Mouse (Mus musculus) embryonic stem cell, embryonic (primary cell): ENCODE measurements around the gene LTO1.

ENCODE experiments used
- CTCF ChIA-PET, 4 experiments: fragments of 300-600 bp in 2 of 4; fragments of 350-600 bp in 2 of 4; sonication (Branson Sonifier 250); formaldehyde crosslinking; loops; one replicate each; lab custom pipeline; 2022; ENCODE audit warnings: inconsistent platforms in 2 of 4; lab: Charles Lee
- POLR2A ChIA-PET, 4 experiments: fragments of 300-600 bp in 2 of 4; fragments of 350-600 bp in 2 of 4; sonication (Branson Sonifier 250); formaldehyde crosslinking; loops; one replicate each; lab custom pipeline; 2022; ENCODE audit warnings: antibody characterized with exemption in 4 of 4, inconsistent platforms in 1 of 4; lab: Charles Lee

Gene LTO1

GRCm38 (mm10) chr7:144914948-144915750 is at the start of gene LTO1:
LTO1 (plus strand) TSS chr7:144915100.
- CTCF ChIA-PET, result interaction anchor here (0.6 to 1.9 kb wide), 17 partner anchors 8 to 350 kb away, joined by 3 to 6 read pairs (median 4); no protein-coding TSS in a partner anchor
- POLR2A ChIA-PET, result interaction anchor here (0.5 to 3.0 kb wide), 29 partner anchors 9 to 369 kb away, joined by 3 to 18 read pairs (median 4); partner anchors contain the start of genes Ccnd1 (in 1 of the 4) and Tpcn2 (in 1 of the 4)

GRCm38 (mm10) chr7:144867161-144867560 is 47.7 kb upstream of the LTO1 start:
- ChIA-PET POLR2A (interaction anchor here (0.8 to 50.1 kb wide), 26 partner anchors 6 to 393 kb away, joined by 3 to 1932 read pairs (median 6); partner anchors contain the start of genes Fgf3 (in 4 of the 4), Fgf4 (in 2 of the 4) and Fadd (in 1 of the 4)), CTCF (interaction anchor here (0.6 to 1.7 kb wide), 11 partner anchors 9 to 91 kb away, joined by 3 to 12 read pairs (median 4); no protein-coding TSS in a partner anchor)

GRCm38 (mm10) chr7:144867602-144868001 is 47.3 kb upstream of the LTO1 start:
- POLR2A ChIA-PET, result interaction anchor here (0.6 to 50.1 kb wide), 39 partner anchors 5 to 1381 kb away, joined by 3 to 1932 read pairs (median 5); partner anchors contain the start of genes Fgf3 (in 4 of the 4), Fgf4 (in 2 of the 4), LTO1 (in 2 of the 4) and Fadd (in 1 of the 4)
- CTCF ChIA-PET, result interaction anchor here (0.7 to 1.7 kb wide), 12 partner anchors 10 to 409 kb away, joined by 3 to 12 read pairs (median 4); no protein-coding TSS in a partner anchor

DNA sequence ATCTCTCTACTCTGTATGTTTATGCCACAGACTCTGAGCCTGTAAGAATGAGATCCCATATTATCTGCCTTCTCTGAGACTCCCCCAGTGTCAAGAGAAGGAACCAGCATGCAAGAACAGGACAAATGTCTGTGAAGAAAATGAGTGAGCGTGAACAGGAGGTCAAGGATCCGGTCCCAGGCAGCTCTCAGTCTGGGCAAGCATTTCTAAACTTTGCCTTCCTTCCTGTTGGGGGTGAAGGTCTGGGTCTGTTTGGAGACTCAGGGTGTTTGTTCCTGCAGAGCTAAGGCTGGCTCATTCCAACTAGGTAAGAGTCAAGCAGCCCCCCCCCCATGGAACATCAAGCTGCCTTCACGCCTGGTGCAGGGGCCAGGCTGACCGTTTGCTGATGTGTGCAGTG is 42.5 kb upstream of the LTO1 start:
- ChIA-PET POLR2A (interaction anchor here (0.6 to 41.0 kb wide), 36 partner anchors 8 to 404 kb away, joined by 3 to 1932 read pairs (median 6); partner anchors contain the start of genes Fgf3 (in 2 of the 4), Fgf4 (in 2 of the 4) and Fadd (in 1 of the 4)), CTCF (interaction anchor here (0.6 to 2.6 kb wide), 14 partner anchors 8 to 242 kb away, joined by 3 to 14 read pairs (median 3); partner anchors contain the start of gene Fgf4 (in 1 of the 4))

DNA sequence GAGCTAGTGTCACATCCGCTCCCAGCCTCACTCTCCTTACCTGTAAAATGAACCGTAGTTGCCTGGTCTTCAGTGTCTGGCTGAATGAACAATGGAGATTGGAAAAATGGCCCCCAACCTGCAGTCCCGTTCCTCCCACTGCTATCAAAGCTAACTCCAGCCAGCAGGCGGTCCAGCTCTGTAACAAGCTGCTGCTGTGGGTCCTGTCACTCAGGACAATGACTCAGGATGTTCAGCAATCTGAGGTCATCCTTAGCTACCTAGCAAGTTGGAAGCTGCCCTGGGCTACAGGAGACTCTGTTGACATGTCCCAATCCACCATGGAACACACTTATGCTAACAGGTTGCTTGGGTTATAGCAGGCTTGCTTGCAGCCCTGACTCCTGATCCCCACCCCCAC is 41.7 kb upstream of the LTO1 start:
- CTCF ChIA-PET, result interaction anchor here (0.6 to 2.6 kb wide), 22 partner anchors 9 to 765 kb away, joined by 3 to 14 read pairs (median 3); no protein-coding TSS in a partner anchor
- POLR2A ChIA-PET, result interaction anchor here (0.6 to 41.0 kb wide), 38 partner anchors 9 to 1938 kb away, joined by 3 to 1932 read pairs (median 5); partner anchors contain the start of genes Fgf3 (in 2 of the 4), Fgf4 (in 2 of the 4) and Fadd (in 1 of the 4)

- ChIA-PET CTCF (interaction anchor here in 2 of 4 experiments (1.0 to 2.6 kb wide), 10 partner anchors 10 to 84 kb away, joined by 3 to 14 read pairs (median 4); no protein-coding TSS in a partner anchor), POLR2A (interaction anchor here (0.7 to 41.0 kb wide), 18 partner anchors 9 to 410 kb away, joined by 3 to 1932 read pairs (median 10); partner anchors contain the start of genes Fgf3 (in 2 of the 4), Fgf4 (in 2 of the 4) and Tpcn2 (in 1 of the 4))
Observed at GRCm38 (mm10) chr7:144874226-144874625, 40.7 kb upstream of the LTO1 start.

DNA sequence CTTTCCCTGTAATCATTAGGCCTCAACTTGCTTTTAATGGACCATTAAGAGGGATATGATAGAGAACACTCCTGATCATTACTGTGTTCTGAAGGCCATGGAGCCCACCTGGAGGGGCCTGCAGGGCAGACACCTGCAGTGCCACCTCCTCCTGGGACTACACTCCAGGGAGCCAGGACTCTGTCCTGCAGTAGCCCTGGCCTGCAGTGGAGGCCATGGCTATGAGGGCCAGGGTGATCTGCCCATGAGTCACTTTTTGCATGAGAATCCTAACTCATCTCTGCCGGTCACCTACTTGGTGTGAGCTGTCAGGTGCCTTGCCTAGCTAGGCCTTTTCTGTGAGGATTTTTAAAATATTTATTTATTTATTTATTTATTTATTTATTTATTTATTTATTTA is 36.5 kb upstream of the LTO1 start:
- POLR2A ChIA-PET, result interaction anchor here in 2 of 4 experiments (22.7 to 41.0 kb wide), 2 partner anchors 22 to 33 kb away, joined by 447 to 1932 read pairs; partner anchors contain the start of genes Fgf4 (in 2 of the 2) and Fgf3 (in 1 of the 2)
- CTCF ChIA-PET, result interaction anchor here in 2 of 4 experiments (1.5 to 1.6 kb wide), 2 partner anchors 10 kb away, joined by 5 to 6 read pairs; no protein-coding TSS in a partner anchor

DNA sequence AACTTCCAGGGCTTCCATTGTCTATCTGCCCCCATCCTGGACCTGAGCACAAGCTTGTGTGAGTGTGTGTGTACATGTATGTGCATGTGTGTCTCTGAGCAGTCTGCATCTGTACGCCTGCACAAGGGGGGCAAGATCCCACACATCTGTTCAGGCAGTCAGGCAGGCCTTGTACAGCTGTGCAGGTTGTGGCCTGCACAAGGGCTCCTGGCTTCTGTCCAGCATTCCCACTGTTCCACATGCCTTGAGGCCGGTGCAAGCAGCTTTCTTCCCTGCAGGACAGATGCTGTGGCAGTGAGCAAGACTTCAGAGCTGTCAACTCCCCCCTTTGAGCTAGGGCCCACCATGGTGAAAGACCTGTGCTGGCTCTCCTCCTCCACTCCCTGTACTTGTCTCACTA is 31.8 kb upstream of the LTO1 start:
- CTCF ChIA-PET, result interaction anchor here in 2 of 4 experiments (0.7 to 1.2 kb wide), 2 partner anchors 86 to 94 kb away, joined by 3 to 4 read pairs; no protein-coding TSS in a partner anchor
- POLR2A ChIA-PET, result interaction anchor here in 3 of 4 experiments (0.5 to 41.0 kb wide), 7 partner anchors 10 to 1797 kb away, joined by 3 to 1932 read pairs (median 7); partner anchors contain the start of genes Fgf4 (in 2 of the 3) and Fgf3 (in 1 of the 3)

DNA sequence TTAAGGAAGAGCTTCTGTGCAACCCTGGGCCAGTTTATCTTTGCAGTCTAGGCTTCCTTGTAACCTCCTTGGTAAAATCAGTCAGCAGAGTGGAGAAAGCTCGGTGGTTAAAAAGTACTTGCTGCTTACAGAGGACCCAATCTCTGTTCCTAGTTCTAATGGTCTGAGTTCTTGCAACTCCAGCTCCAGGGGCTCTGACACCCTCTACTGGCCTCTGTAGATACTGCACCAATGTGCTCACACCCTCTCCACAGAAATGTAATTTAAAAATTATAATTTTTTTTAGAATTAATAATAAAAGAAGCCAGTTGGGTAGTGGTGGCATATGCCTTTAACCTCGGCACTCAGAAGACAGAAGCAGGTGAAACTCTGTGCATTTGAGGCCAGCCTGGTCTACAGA is 27.2 kb upstream of the LTO1 start:
- ChIA-PET POLR2A (interaction anchor here (0.8 to 41.0 kb wide), 22 partner anchors 11 to 261 kb away, joined by 3 to 1932 read pairs (median 4); partner anchors contain the start of genes Fgf3 (in 1 of the 4), Fgf4 (in 1 of the 4) and LTO1 (in 1 of the 4)), CTCF (interaction anchor here (0.5 to 4.4 kb wide), 57 partner anchors 9 to 435 kb away, joined by 3 to 64 read pairs (median 4); partner anchors contain the start of genes Fgf4 (in 2 of the 4) and Fgf3 (in 1 of the 4))

GRCm38 (mm10) chr7:144888564-144889299 is 26.2 kb upstream of the LTO1 start:
- POLR2A ChIA-PET, result interaction anchor here (0.5 to 41.0 kb wide), 38 partner anchors 12 to 354 kb away, joined by 3 to 1932 read pairs (median 4); partner anchors contain the start of genes Fgf3 (in 2 of the 4), Fgf4 (in 1 of the 4) and LTO1 (in 1 of the 4)
- CTCF ChIA-PET, result interaction anchor here (0.5 to 4.4 kb wide), 51 partner anchors 10 to 584 kb away, joined by 3 to 64 read pairs (median 5); partner anchors contain the start of genes Fgf3 (in 1 of the 4) and LTO1 (in 1 of the 4)

- ChIA-PET CTCF (interaction anchor here (0.5 to 4.4 kb wide), 13 partner anchors 10 to 636 kb away, joined by 3 to 64 read pairs (median 5); no protein-coding TSS in a partner anchor), POLR2A (interaction anchor here in 3 of 4 experiments (0.6 to 41.0 kb wide), 7 partner anchors 17 to 412 kb away, joined by 3 to 1932 read pairs (median 6); partner anchors contain the start of genes Fgf3 (in 1 of the 3) and Fgf4 (in 1 of the 3))
Observed at GRCm38 (mm10) chr7:144890661-144891060, 24.2 kb upstream of the LTO1 start.

DNA sequence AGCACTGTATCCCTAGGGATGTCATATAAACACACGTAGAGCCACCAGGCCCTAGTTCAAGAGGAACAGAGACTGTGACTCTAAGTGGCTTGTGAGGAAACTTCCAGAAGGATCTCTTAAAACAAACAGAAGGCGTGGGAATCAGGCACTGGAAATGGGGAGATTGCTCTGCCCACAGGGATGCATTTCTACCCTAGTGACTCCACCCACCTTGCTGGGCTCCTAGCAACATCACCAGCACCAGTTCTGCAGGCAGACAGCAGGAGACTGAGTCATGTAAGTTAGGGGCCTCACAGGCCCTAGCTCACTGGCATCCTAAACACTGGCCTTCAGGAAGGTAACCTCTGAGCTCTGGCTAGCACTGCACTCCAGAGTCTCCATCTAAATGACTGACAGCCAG is 23.0 kb upstream of the LTO1 start:
- POLR2A ChIA-PET, result interaction anchor here in 1 of 4 experiments (1.2 to 41.0 kb wide), 2 partner anchors 46 to 106 kb away, joined by 3 to 1932 read pairs; partner anchors contain the start of genes Fgf3 and Fgf4
- CTCF ChIA-PET, result interaction anchor here in 3 of 4 experiments (0.6 to 1.5 kb wide), 7 partner anchors 45 to 116 kb away, joined by 3 to 10 read pairs (median 3); no protein-coding TSS in a partner anchor

DNA sequence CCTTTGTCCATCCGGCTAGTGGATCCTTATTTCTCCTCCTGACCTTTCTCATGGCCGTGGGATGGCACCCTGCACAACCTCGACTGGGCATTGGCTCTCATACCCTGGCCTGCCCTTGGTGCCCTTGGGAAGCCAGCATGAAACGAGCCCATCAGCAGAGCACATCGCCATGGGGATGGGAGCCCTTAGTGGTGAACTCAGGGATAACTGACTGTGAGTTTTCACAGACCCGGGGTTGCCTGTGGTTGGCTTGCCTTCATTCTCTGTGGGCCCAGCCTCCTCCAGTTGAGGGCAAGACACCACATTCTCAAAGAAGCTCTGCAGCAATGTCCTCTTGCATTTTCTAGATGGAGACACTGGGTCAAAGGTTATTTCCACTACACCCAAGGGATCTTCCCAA is 22.6 kb upstream of the LTO1 start:
- ChIA-PET CTCF (interaction anchor here in 3 of 4 experiments (0.5 to 1.5 kb wide), 9 partner anchors 46 to 223 kb away, joined by 3 to 10 read pairs (median 3); no protein-coding TSS in a partner anchor), POLR2A (interaction anchor here in 2 of 4 experiments (0.7 to 41.0 kb wide), 3 partner anchors 20 to 106 kb away, joined by 3 to 1932 read pairs (median 4); partner anchors contain the start of genes Fgf3 (in 1 of the 2) and Fgf4 (in 1 of the 2))

DNA sequence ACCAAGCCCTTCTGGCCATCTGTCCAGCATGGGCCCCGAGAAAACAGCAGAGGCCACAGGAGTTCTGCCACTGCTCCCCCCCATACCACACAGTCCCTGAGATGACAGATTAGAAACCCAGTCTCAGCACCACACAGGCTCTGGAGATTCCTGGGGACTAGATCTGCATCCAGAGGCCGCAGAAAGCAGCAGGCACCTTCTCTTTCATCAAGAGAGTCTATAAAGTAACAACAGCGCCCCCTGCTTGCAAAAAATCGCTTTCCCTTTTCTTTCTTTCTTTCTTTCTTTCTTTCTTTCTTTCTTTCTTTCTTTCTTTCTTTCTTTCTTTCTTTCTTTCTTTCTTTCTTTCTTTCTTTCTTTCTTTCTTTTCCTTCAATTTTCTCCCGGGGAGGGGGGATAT is 20.7 kb upstream of the LTO1 start:
- ChIA-PET CTCF (interaction anchor here in 2 of 4 experiments (0.7 to 3.2 kb wide), 3 partner anchors 104 to 256 kb away, joined by 3 to 28 read pairs (median 5); no protein-coding TSS in a partner anchor), POLR2A (interaction anchor here in 2 of 4 experiments (0.6 to 0.8 kb wide), 2 partner anchors 11 to 245 kb away, joined by 3 to 8 read pairs; no protein-coding TSS in a partner anchor)

GRCm38 (mm10) chr7:144894706-144895105 is 20.2 kb upstream of the LTO1 start:
- ChIA-PET CTCF (interaction anchor here (0.6 to 3.2 kb wide), 25 partner anchors 13 to 974 kb away, joined by 3 to 28 read pairs (median 5); no protein-coding TSS in a partner anchor), POLR2A (interaction anchor here in 2 of 4 experiments (1.0 to 1.7 kb wide), 4 partner anchors 30 to 313 kb away, joined by 3 to 6 read pairs (median 3); partner anchors contain the start of gene Fadd (in 1 of the 2))
